Mouse (Mus musculus) mouse embryonic stem cell (cell line): ENCODE measurements around the gene Rps27l.
"Not testable (repeated sequence)": the region's sequence is repeated elsewhere in the genome, so short reads cannot be mapped to it uniquely, and the experiment has no call there.

Experiments used
- in situ Hi-C, 2 experiments: fragments of 300-500 bp; cut with MboI; formaldehyde crosslinking; loops; 1 replicate in 1 of 2; 3 replicates in 1 of 2; pipeline ENCODE4 v1.14.3; 2019 to 2020; ENCODE audit warnings: low sequenced_read_pairs in 2 of 2, low pct_unique_long_range_greater_than_20kb in 1 of 2, mixed read lengths in 1 of 2; ENCODE audit not compliant: unreplicated experiment in 1 of 2

The Rps27l gene

GRCm38 (mm10) chr9:66945647-66946641 is at the start of gene Rps27l:
Gene Rps27l (plus strand): TSS chr9:66946086.
- in situ Hi-C loops = no loop called here

GRCm38 (mm10) chr9:66896951-66897350 is 48.9 kb upstream of the Rps27l start:
- in situ Hi-C loops = no loop called here

GRCm38 (mm10) chr9:66897851-66898250 is 48.0 kb upstream of the Rps27l start:
- in situ Hi-C loops = no loop called here

- in situ Hi-C loops = no loop called here
Measured at GRCm38 (mm10) chr9:66899072-66899471, 46.8 kb upstream of the Rps27l start.

GRCm38 (mm10) chr9:66899526-66899925 is 46.4 kb upstream of the Rps27l start:
- in situ Hi-C loops = no loop called here

GRCm38 (mm10) chr9:66905990-66906389 is 39.9 kb upstream of the Rps27l start:
- in situ Hi-C loops = no loop called here

GRCm38 (mm10) chr9:66907126-66907525 is 38.8 kb upstream of the Rps27l start:
- in situ Hi-C loops = no loop called here

- in situ Hi-C loops = no loop called here
Measured at GRCm38 (mm10) chr9:66907746-66908397, 38.0 kb upstream of the Rps27l start.

- in situ Hi-C loops = no loop called here
Measured at GRCm38 (mm10) chr9:66909922-66910321, 36.0 kb upstream of the Rps27l start.

GRCm38 (mm10) chr9:66910677-66911076 is 35.2 kb upstream of the Rps27l start:
- in situ Hi-C loops = no loop called here

GRCm38 (mm10) chr9:66912304-66912703 is 33.6 kb upstream of the Rps27l start:
- in situ Hi-C loops = no loop called here

- in situ Hi-C loops = not testable (repeated sequence)
Measured at GRCm38 (mm10) chr9:66913254-66913934, 32.5 kb upstream of the Rps27l start.

GRCm38 (mm10) chr9:66914540-66914939 is 31.3 kb upstream of the Rps27l start:
- in situ Hi-C loops = no loop called here

- in situ Hi-C loops = no loop called here
Measured at GRCm38 (mm10) chr9:66915401-66915800, 30.5 kb upstream of the Rps27l start.

GRCm38 (mm10) chr9:66915869-66916785 is 29.8 kb upstream of the Rps27l start:
- in situ Hi-C loops = no loop called here

GRCm38 (mm10) chr9:66917216-66917891 is 28.5 kb upstream of the Rps27l start:
- in situ Hi-C loops = no loop called here

GRCm38 (mm10) chr9:66917892-66918255 is 28.0 kb upstream of the Rps27l start:
- in situ Hi-C loops = no loop called here
